Comparison of ENCODE assay signal across 10 mouse cellular contexts in the genomic region with DNA sequence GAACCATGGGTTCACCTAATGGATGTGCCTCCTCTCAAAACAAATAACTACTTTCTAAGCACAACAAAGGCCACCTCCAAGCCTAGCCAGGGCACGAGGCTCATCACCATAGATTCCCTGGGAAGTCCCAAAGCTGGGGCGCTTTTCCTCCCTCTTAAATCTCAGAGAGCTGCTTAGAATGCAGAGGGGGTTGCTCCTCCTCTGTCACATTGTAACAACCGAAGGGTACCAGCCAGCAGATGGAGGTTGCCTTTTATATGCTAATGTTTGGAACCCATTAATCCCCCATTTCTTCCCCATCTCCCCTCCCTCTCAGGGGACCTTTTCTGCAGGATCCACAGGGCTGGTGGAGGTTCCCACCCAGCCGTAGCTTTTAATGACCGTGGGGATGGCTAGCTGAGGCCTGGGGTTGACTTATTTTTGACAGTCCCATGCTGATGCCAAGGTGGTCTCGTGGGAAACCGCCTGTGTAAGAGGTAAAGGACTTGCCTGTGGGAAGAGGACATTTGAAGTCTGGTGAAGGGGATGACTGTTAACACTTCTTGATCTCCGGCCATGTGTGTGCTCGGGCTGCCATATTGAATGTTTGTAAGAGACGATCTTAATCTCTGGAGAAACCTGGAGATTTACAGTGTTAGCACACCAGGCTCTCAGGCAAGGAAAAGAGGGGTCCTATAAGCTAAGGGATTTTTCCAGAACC.
A peak's percentile ranks its signal among the peaks of the same experiment; 100 is the strongest.
DNase-seq lines count a peak whose midpoint lies in the region; ATAC-seq and TF ChIP-seq lines count a peak whose summit lies in the region.
"Had no signal": no experiment of that assay in that cellular context is flagged by ENCODE, and none has a peak within 500 bp of the region (broad histone marks: within the 10 kb centered on the region; RNA-seq: fewer than 3 reads in every experiment).

No protein-coding gene starts in this region.

- no peak overlapping the region for H3K4me3 ChIP-seq in forebrain, embryonic 15.5 days
- 0 out of 2 replicates have a peak overlapping the region, but pooled peaks have one; percentile 11 for H3K4me3 ChIP-seq in midbrain, embryonic 10.5 days

- H3K27me3 ChIP-seq in forebrain, embryonic 15.5 days = no peaks in the 10 kb centered on the region
- peaks cover 5% of the 10 kb centered on the region; the same call in 1 of the 2 replicates for H3K27me3 ChIP-seq in midbrain, embryonic 10.5 days (ENCODE audit: low read depth, poor library complexity, severe bottlenecking)

- H3K36me3 ChIP-seq in forebrain, embryonic 15.5 days = no peaks in the 10 kb centered on the region
- no peaks in the 10 kb centered on the region for H3K36me3 ChIP-seq in midbrain, embryonic 10.5 days

- no peak for TF ChIP-seq POLR2A in brain, embryonic 14.5 days (IDR thresholded peaks at IDR 0.05; ENCODE audit: borderline replicate concordance, extremely low read depth, insufficient read depth, insufficient read length, poor library complexity, severe bottlenecking)

- WGBS in forebrain, embryonic 15.5 days = 16% methylated on average over 10 of the region's 10 CpGs
- WGBS in midbrain, embryonic 10.5 days = 34% methylated on average over 10 of the region's 10 CpGs

- ATAC-seq in forebrain, embryonic 15.5 days (replicated peaks) = peak; percentile 82

- peak; percentile 38 for DNase-seq in ES-CJ7 (ENCODE audit: low read depth, low spot score)
- DNase-seq in brain, embryonic 14.5 days (ENCODE audit: low read depth) = peak; percentile 94
- DNase-seq in midbrain, embryonic 10.5 days (ENCODE audit: low spot score) = peak; percentile 65
- no peak for DNase-seq in ovary, adult 18-20 months (ENCODE audit: low spot score)
- DNase-seq in frontal cortex, postnatal 14 days (ENCODE audit: low spot score in 2 of 2) = no peak
- no peak for DNase-seq in cerebellum, adult 9-10 months
- DNase-seq: spleen, adult 18-20 months; thymus, postnatal 25 days had no signal

- H3K9ac ChIP-seq in forebrain, embryonic 15.5 days (replicated peaks) = no peak overlapping the region
- H3K9ac ChIP-seq: lung, embryonic 14.5 days had no signal

- peak overlapping the region; percentile 87 for H3K27ac ChIP-seq in forebrain, embryonic 15.5 days (replicated peaks)
- H3K27ac ChIP-seq in midbrain, embryonic 10.5 days (replicated peaks) = peak overlapping the region; percentile 86

- H3K9me3 ChIP-seq in forebrain, embryonic 15.5 days = no peaks in the 10 kb centered on the region
- H3K9me3 ChIP-seq in midbrain, embryonic 10.5 days (replicated peaks) = no peaks in the 10 kb centered on the region

- TF ChIP-seq CTCF in brain, embryonic 14.5 days (IDR thresholded peaks at IDR 0.05; ENCODE audit: borderline replicate concordance, extremely low read depth, insufficient read depth, insufficient read length) = no peak

- H3K4me2 ChIP-seq in forebrain, embryonic 15.5 days (replicated peaks) = peak overlapping the region; percentile 13; the same call in 1 of the 2 replicates

- peaks cover 43% of the 10 kb centered on the region for H3K4me1 ChIP-seq in forebrain, embryonic 15.5 days
- peaks cover 47% of the 10 kb centered on the region for H3K4me1 ChIP-seq in midbrain, embryonic 10.5 days

Comparison
In these comparisons a context has a peak if more than half of its experiments do, and no peak if none do; other contexts are left out.
1. DNase-seq: peak in ES-CJ7 (single experiment), brain, embryonic 14.5 days (single experiment) and midbrain, embryonic 10.5 days (single experiment); none in ovary, adult 18-20 months (single experiment), frontal cortex, postnatal 14 days (0 of 2) and cerebellum, adult 9-10 months (single experiment).